8 mouse cellular contexts compared by ENCODE assay signal in the genomic region with DNA sequence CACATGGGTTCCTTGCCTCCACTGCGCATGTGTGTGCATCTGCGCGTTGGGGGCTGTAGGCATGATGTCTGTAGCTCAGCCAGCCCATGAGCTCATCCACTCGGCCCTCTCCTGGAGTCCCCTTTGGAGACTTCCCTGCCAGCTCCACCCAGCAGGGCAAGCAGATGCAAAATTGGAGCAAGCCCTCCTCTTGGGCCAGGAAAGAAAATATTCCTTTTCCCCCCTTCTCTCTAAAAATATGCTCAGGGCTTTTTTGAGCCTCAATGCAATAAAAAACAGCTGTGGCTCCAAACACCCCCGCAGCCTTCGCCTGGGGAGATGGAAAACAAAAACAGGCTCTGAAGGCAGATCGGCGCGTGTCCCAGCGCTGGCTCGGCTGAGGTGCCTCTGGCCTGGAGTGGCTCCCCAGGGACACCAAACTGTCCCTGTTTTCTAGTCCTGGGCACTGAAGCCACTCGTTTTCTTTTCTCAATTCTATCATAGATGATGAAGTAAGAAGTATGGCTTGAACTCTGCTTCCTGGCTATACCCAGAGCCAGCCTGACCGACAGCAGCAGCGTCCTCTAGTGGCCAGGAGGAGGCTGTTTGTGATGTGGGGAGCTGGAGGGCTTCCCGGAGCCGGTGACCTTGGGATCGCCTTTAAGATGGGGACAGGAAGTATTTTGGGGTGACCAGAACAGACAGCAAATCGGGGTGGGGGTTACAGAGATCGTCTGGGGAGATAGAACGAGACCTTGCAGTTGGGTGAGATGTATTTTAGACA.
DNase-seq lines count a peak whose midpoint lies in the region; ATAC-seq lines count a peak whose summit lies in the region.

No protein-coding gene starts in this region.

- peak; percentile 99 for DNase-seq in heart, adult 11 months
- no peak for DNase-seq in neural tube, embryonic 10.5 days (ENCODE audit: extremely low spot score, low spot score)
- DNase-seq in heart, embryonic 10.5 days (ENCODE audit: low spot score), result no peak
- DNase-seq in right cerebral cortex, postnatal 36 days (ENCODE audit: low spot score in 2 of 2), result peak; percentile 26 to 44
- no peak for DNase-seq in urinary bladder, postnatal 14 days (ENCODE audit: low spot score)
- DNase-seq in midbrain, embryonic 14.5 days, result no peak

- ATAC-seq in heart, embryonic 11.5 days (replicated peaks; ENCODE audit: insufficient number of reproducible peaks, low FRiP score, low TSS enrichment), result no peak
- ATAC-seq in neural tube, embryonic 13.5 days (ENCODE audit: low read depth), result peak; percentile 52; the same call in 1 of the 2 replicates
- no peak for ATAC-seq in midbrain, embryonic 14.5 days (ENCODE audit: low FRiP score, low TSS enrichment)

- WGBS in heart, embryonic 11.5 days (ENCODE audit: insufficient replicate concordance), result 76% methylated on average over 20 of the region's 20 CpGs
- 60% methylated on average over 20 of the region's 20 CpGs for WGBS in neural tube, embryonic 13.5 days
- WGBS in heart, embryonic 10.5 days, result 76% methylated on average over 20 of the region's 20 CpGs
- whole genome bisulfite sequencing in midbrain, embryonic 14.5 days, result 80% methylated on average over 20 of the region's 20 CpGs

- H3K4me2 ChIP-seq in heart, embryonic 11.5 days, result no peak overlapping the region
- H3K4me2 ChIP-seq in neural tube, embryonic 13.5 days, result no peak overlapping the region
- no peak overlapping the region for H3K4me2 ChIP-seq in midbrain, embryonic 14.5 days (ENCODE audit: low read length)

- H3K9ac ChIP-seq in heart, embryonic 11.5 days (ENCODE audit: low read depth, low read length), result no peak overlapping the region
- H3K9ac ChIP-seq in neural tube, embryonic 13.5 days, result no peak overlapping the region
- no peak overlapping the region for H3K9ac ChIP-seq in midbrain, embryonic 14.5 days (replicated peaks; ENCODE audit: low read length)

- no peak overlapping the region for H3K4me3 ChIP-seq in heart, embryonic 11.5 days (ENCODE audit: low read depth, low read length)
- no peak overlapping the region for H3K4me3 ChIP-seq in neural tube, embryonic 13.5 days
- no peak overlapping the region for H3K4me3 ChIP-seq in heart, embryonic 10.5 days
- no peak overlapping the region for H3K4me3 ChIP-seq in midbrain, embryonic 14.5 days (replicated peaks; ENCODE audit: low read depth, low read length)

- H3K36me3 ChIP-seq in heart, embryonic 11.5 days (ENCODE audit: control insufficient read depth, insufficient read depth, low read length), result no peaks in the 10 kb centered on the region
- no peaks in the 10 kb centered on the region for H3K36me3 ChIP-seq in neural tube, embryonic 13.5 days
- H3K36me3 ChIP-seq in heart, embryonic 10.5 days, result 0 out of 2 replicates have a peak, but pooled peaks cover 2% of the 10 kb centered on the region
- H3K36me3 ChIP-seq in midbrain, embryonic 14.5 days (ENCODE audit: control insufficient read depth, insufficient read depth, low read length), result no peaks in the 10 kb centered on the region

- no peaks in the 10 kb centered on the region for H3K27me3 ChIP-seq in heart, embryonic 11.5 days (ENCODE audit: control insufficient read depth, insufficient read depth, low read length)
- no peaks in the 10 kb centered on the region for H3K27me3 ChIP-seq in neural tube, embryonic 13.5 days
- no peaks in the 10 kb centered on the region for H3K27me3 ChIP-seq in heart, embryonic 10.5 days (ENCODE audit: insufficient read depth, poor library complexity, severe bottlenecking)
- H3K27me3 ChIP-seq in midbrain, embryonic 14.5 days (ENCODE audit: control insufficient read depth, insufficient read depth, low read length), result no peaks in the 10 kb centered on the region

- peaks cover 28% of the 10 kb centered on the region for H3K4me1 ChIP-seq in heart, embryonic 11.5 days (ENCODE audit: control insufficient read depth, insufficient read depth, low read length)
- peaks cover 14% of the 10 kb centered on the region; the same call in 1 of the 2 replicates for H3K4me1 ChIP-seq in neural tube, embryonic 13.5 days (replicated peaks)
- peaks cover 60% of the 10 kb centered on the region for H3K4me1 ChIP-seq in heart, embryonic 10.5 days
- no peaks in the 10 kb centered on the region for H3K4me1 ChIP-seq in midbrain, embryonic 14.5 days (ENCODE audit: control insufficient read depth, insufficient read depth, low read length)

- H3K27ac ChIP-seq in heart, embryonic 11.5 days (ENCODE audit: low read depth, low read length), result no peak overlapping the region
- peak overlapping the region; percentile 18 for H3K27ac ChIP-seq in neural tube, embryonic 13.5 days (replicated peaks)
- peak overlapping the region; percentile 31 for H3K27ac ChIP-seq in heart, embryonic 10.5 days
- no peak overlapping the region for H3K27ac ChIP-seq in midbrain, embryonic 14.5 days (replicated peaks; ENCODE audit: low read depth, low read length)

- 0 out of 2 replicates have a peak, but pooled peaks cover 4% of the 10 kb centered on the region for H3K9me3 ChIP-seq in heart, embryonic 11.5 days (replicated peaks; ENCODE audit: control insufficient read depth, low read length)
- peaks cover 6% of the 10 kb centered on the region; the same call in 1 of the 2 replicates for H3K9me3 ChIP-seq in neural tube, embryonic 13.5 days
- H3K9me3 ChIP-seq in heart, embryonic 10.5 days, result no peaks in the 10 kb centered on the region
- H3K9me3 ChIP-seq in midbrain, embryonic 14.5 days (ENCODE audit: control insufficient read depth, low read length), result no peaks in the 10 kb centered on the region

Comparison
In these comparisons a context has a peak if more than half of its experiments do, and no peak if none do; other contexts are left out.
1. DNase-seq: peak in heart, adult 11 months (single experiment) and right cerebral cortex, postnatal 36 days (2 of 2); none in neural tube, embryonic 10.5 days (single experiment), heart, embryonic 10.5 days (single experiment), urinary bladder, postnatal 14 days (single experiment) and midbrain, embryonic 14.5 days (single experiment).
2. H3K27ac ChIP-seq: peak in neural tube, embryonic 13.5 days (single experiment) and heart, embryonic 10.5 days (single experiment); none in heart, embryonic 11.5 days (single experiment) and midbrain, embryonic 14.5 days (single experiment).